Mouse (Mus musculus) brain, embryonic 14.5 days (tissue): ENCODE measurements around the gene P2rx5.

Experiments used
- CTCF ChIP-seq: fragments of 200-500 bp; IDR thresholded peaks from 2 replicates; pipeline ENCODE4 v1.5.1; 2012; ENCODE audit warnings: inconsistent platforms, mild to moderate bottlenecking, moderate library complexity, borderline replicate concordance; ENCODE audit not compliant: insufficient read depth, insufficient read length; ENCODE audit errors: extremely low read depth
- POLR2A ChIP-seq: fragments of 200-500 bp; IDR thresholded peaks from 2 replicates; pipeline ENCODE4 v1.6.1; 2012; ENCODE audit warnings: mild to moderate bottlenecking, inconsistent platforms, borderline replicate concordance; ENCODE audit not compliant: poor library complexity, insufficient read depth, insufficient read length, severe bottlenecking; ENCODE audit errors: extremely low read depth

GRCm38 (mm10) chr11:73126495-73126894 lies 33.7 kb upstream of the P2rx5 start:
- TF ChIP-seq CTCF, result no peak
- no peak for TF ChIP-seq POLR2A
